Mouse (Mus musculus) gastrocnemius, postnatal 36 days (tissue): ENCODE data around the gene Iffo2. TPM values are rescaled to one million over a fixed set of nuclear protein-coding genes. Genes with fewer than 3 reads are reported as not detected.
"Not testable (repeated sequence)": the region's sequence is repeated elsewhere in the genome, so short reads cannot be mapped to it uniquely, and the experiment has no call there.

Experiments
- DNase-seq, 2 experiments: peaks; one replicate each; pipeline ENCODE4 v3.0.0; 2022
- intact Hi-C: fragments of 180-260 bp; cut with DNase I; formaldehyde crosslinking; loops from one replicate; pipeline ENCODE4 v1.15.1; 2025
- long read RNA-seq, 2 experiments: library from polyadenylated mRNA; stranded (forward); transcript quantifications; one replicate each; pipeline ENCODE4 v2.0.0; 2021
- total RNA-seq, 2 experiments: library from RNA; stranded (reverse); gene quantifications; 2 replicates each; pipeline ENCODE4 v1.2.3; 2021

The Iffo2 gene
- total RNA-seq: 1 to 10 TPM; 2.0 to 2.1 TPM
- long read RNA-seq, experiment 1: 0 reads
- long read RNA-seq, experiment 2: 0 reads

DNA sequence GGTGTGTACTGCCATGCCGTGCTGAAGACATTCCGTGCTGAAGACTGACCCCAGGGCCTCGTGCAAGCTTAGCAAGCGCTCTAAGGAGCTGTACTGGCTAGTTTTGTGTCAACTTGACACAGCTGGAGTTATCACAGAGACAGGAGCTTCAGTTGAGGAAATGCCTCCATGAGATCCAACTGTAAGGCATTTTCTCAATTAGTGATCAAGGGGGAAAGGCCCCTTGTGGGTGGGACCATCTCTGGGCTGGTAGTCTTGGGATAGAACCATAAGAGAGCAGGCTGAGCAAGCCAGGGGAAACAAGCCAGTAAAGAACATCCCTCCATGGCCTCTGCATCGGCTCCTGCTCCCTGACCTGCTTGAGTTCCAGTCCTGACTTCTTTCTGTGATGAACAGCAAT lies at the start of gene Iffo2:
Iffo2 (plus strand) TSS at position 301 of the 400 bp plus-strand sequence.
- intact Hi-C loops, DNase-seq: not testable (repeated sequence)

DNA sequence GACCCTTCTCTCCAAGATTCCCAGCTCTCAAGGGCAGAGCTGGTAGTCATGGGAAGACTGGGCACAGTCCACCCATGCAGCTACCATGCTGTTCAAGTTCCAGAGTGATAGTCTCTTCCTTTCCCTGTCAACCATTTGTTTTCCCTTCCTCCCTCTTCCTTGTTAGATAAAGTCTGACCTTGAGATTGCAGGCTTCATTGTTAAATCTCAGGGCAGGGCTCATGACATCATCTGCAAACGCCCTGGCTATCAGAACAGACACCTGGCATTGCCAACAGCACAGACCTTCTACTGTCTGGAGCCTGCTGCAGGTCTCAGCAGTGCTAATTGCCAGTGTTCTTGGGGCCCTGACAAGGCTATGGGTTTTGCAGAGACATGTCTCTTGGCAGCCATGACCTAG lies 48.9 kb upstream of the Iffo2 start:
- intact Hi-C loops: no loop called here
- no peak for DNase-seq

DNA sequence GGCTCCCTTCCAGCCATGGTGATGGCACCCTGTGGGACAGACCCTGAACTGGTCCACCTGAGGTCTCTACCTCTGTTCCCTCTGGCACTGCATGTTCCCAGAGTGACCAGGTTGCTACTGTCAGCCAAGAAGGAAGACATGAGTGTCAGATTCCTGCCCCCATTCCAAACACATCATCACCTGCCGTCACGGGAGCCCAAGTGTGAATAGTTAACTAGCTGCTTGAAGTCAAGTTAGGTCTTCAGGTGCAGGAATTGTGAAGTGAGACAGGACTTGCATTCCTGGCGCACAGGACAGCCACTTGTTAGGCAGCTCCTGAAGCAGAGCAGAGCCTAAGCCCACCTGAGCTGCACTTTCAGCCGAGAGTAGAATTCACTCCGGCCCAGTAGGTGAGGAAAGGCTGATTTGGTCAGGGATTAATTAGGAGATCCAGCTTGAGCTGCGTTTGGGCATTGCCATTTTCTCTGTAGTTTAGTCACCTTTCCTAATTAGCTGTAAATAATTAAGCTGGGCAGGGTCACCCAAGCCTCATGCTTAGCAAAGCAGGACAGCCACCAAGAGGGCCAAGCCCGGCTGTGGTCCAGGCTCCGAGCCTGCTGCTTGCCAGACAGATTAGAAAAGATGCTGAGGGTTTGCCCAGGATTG lies 46.8 kb upstream of the Iffo2 start:
- no peak for DNase-seq
- intact Hi-C loops: no loop called here

DNA sequence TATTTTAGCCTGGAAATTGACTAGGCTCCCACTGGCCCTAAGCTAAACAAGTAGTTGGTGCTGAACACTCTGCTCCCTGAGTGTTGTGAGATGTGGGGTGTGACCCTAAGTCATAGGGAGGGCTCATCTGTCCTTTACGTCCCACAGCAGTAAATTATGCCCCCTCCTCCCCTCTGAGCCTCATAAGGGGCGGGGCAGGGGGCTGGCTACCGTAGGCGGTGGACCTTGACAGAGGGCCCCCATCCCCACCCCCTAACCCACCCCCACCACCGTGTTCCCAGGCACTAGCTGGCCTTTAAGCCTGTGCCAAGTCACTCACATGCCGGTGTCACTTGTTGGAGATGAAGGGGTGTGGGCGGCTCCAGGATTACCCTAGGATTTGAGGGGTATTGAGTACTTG lies 45.9 kb upstream of the Iffo2 start:
- DNase-seq: no peak
- intact Hi-C loops: no loop called here

DNA sequence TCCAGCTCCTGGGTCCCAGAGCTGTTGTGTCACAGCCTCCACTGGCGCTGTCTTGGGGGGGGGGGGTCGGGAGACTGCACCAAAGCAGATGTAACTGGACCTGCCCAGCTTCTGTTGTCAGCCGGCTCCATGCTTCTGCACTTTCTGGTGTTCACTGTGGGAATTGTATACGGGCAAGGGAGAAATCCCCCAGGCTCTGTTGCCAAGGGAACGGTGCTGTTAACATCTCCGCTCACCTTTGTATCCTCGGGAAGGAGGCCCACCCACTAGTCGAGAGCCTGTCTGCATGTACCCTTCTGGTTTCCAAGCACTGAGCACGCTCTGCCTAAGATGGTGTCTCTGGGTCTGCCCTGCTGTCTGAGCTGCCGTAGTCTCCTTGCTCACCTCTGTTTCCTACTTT lies 43.3 kb upstream of the Iffo2 start:
- DNase-seq: no peak
- intact Hi-C loops: no loop called here

DNA sequence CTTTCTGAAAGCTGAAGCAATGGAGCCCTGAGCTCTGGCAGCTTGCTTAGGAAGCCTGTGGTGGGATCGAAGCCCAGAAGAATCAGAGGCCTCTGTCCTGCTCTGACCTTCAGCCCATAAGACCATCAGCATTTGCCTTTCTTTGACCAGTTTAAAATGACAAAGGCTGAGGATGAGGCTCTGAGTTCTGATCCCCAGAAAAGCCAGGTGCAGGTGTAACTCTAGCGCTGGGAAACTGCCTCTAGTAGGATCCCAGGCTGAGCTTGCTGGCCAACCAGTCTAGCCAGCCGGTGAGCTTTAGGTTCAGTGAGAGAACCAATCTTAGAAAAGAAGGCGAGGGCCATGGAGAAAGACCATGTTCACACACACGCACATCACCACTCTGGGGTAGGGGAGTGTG lies 42.0 kb upstream of the Iffo2 start:
- intact Hi-C loops: no loop called here
- DNase-seq: no peak

DNA sequence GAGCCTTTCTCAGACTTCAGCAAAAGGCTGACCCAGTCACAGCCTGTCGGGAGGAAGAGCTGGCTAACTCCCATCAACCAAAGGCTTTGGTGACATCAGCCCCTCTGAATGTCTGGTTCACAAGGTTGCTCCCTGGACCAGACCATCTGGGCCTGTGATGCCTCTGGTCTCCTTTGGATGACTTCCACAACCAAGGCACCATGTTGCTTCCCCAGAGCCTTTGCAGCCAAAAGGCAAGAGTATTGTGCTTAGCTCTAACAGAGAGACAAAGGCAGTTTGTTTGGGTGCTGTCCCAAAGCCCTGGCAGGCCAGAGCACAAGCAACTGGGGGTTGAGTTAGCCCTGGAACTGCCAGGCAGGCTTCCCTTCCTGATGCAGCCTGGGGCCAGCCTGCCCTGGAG lies 40.4 kb upstream of the Iffo2 start:
- no peak for DNase-seq
- intact Hi-C loops: loop anchor here (5.0 kb wide), 1 partner anchor 82 kb away; no protein-coding TSS in a partner anchor

DNA sequence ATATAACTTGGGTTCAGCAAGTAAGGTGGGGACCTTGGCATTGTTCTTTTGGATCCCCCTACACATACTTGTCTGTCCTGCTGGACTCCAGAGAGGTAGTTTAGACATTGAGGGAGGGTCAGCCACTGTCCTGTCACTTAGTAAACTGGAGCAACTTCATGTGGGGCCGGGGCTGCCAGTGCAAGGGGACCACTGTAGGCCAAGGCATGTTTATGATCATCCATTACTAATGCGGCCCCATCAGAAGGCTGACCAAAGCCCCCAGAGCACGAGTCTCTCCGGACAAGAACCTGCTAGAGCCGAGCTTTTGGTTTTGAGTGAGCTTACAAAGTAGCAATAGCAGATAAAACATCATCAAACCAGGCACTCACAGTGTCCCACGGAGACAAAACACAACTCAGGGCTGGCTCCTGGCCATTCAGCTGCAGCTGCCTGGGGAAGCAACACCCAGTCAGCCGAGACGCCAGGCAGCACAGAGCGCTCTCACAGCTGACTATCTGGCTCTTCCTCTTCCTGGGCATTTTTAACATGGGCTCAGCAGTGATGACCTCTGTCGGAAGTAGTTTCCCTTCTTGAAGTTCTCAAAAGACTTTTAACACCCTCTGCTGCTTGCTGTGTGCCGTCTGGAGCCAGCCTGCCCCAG lies 39.8 kb upstream of the Iffo2 start:
- DNase-seq: peak; percentile 53 to 70
- intact Hi-C loops: loop anchor here (5.0 kb wide), 1 partner anchor 82 kb away; no protein-coding TSS in a partner anchor

DNA sequence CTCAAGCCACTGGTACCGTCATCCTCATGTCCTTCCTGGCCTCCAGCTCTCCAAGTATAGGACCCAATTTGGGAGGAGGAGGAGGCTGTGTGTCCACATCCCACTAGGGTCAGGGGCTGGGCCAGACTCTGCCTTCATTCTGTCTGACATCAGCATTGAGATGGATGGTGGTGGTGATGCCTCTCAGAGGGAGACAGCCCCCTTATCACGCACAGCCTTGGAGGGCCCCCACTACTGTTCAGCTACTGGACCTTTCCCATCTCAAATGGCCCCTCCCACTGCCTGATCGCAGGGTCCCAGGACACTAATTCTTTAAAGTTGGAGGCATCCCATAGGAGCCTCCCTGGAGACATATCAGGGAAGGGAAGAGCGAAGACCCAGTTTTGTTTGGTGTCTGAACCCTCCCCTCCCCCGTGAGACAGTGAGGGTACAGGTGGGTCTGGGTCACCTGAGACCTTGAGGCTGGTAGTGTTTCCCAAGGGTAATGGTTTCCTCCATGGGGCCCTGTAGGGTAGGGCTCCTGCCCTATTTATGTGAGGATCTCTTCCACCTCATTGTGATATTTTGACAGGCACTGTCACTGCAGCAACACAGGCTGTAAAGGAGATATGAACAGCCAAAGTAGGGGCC lies 38.7 kb upstream of the Iffo2 start:
- DNase-seq: no peak
- intact Hi-C loops: loop anchor here (5.0 kb wide), 1 partner anchor 81 kb away; no protein-coding TSS in a partner anchor

DNA sequence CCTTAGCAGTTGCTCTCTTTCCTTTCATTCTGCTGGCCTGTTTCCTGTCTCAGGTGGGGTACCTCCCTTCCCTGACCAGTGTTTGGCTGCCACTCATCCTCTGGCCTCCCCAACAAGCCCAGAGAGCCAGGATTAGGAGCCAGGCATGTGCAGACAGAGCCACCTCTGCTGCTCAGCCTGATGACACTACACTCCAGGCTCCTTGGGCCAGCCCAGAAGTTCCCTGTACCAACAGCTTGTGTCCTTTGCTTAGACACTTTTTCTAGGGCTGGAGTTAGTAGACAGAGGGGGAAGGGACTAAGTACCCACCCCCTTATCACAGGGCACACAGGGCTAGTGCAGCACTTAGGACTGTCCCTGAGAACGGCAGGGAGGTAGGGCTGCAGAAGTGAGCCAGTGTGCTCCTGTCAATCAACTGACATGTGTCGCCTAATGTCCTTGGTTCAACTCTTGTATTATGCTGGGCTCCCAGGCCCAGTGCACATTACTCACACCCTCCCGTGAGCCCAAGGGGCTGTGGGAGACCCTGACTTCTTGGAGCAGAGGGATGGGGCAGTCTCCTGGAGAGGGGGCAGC lies 38.0 kb upstream of the Iffo2 start:
- DNase-seq: no peak
- intact Hi-C loops: loop anchor here (5.0 kb wide), 1 partner anchor 80 kb away; no protein-coding TSS in a partner anchor

DNA sequence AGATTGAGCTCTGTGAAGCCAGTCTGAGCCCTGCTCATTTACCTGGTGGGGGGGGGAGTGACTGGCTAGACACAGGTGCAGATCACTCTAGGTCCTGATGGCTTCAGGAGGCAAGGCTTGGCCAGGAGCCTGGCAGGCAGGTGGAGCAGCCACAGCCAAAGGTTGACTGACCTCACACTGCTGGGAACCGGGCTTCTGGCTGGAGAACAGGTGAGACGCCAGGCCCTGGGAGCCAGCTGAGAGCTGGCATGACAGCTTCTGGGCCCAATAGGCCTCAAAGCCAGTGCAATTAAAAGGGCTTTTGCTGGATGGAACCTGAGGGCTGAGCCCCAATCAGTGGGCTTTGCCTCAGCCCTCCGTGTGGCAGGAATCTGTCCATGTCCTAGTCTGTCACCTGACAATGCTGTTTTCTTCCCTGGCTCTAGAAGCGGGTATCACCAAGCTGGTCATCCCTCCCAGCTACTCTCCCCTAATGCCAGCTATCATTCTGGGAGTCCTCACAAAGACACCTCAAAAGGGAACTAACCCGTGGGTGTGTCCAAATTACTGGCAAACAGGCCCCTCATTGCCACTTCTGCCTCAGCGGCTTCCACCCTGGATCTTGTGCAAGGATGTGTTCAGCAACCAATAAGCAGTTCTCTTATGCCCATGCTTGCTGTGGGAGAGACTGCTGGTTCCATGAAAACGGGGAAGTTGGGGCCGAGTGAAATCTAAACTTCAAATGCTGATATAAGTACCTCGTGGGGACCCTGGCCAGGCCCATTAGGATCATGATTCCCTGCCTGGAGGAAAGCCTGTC lies 36.9 kb upstream of the Iffo2 start:
- intact Hi-C loops: loop anchor here (5.0 kb wide), 1 partner anchor 79 kb away; no protein-coding TSS in a partner anchor

DNA sequence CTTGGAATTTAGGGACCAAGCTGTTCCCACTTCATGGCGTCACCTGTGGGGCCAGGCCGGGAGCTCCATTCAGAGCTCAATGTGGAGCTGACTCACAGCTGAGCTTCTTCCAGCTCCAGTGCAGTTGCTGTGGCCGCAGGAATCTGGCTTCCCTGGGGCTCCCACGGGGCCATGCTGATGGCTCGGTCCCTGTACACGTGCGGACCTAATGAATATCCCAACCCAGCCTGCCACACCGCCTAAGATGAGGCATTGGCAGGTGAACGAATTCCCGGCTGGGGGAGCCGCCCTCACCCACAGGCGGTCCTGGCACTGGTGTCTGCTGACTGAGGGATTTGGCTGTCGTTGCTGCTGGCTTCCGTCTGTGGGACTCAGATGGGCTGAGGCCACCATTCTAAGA lies 29.5 kb upstream of the Iffo2 start:
- intact Hi-C loops: no loop called here
- peak; percentile 58 to 66 for DNase-seq

More for the DNA sequence above, 36.9 kb upstream of the Iffo2 start:
- no peak for DNase-seq

DNA sequence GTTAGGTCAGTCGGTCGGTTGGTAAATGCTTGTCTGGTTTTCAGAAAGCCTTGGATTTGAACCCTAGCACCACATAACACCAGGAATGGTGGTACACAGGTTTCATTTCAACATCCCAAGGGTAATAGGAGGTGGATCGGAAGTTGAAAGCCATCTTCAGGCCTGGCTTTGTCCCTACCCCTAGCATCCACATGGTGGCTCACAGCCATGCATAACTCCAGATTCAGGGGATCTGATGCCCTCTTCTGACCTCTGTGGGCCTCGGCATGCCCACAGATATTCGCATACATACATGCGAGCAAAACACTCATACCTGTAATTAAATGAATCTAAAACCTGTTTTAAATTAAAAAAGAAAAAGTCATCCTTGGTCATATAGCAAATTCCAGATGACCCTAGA lies 28.6 kb upstream of the Iffo2 start:
- no peak for DNase-seq
- intact Hi-C loops: no loop called here

DNA sequence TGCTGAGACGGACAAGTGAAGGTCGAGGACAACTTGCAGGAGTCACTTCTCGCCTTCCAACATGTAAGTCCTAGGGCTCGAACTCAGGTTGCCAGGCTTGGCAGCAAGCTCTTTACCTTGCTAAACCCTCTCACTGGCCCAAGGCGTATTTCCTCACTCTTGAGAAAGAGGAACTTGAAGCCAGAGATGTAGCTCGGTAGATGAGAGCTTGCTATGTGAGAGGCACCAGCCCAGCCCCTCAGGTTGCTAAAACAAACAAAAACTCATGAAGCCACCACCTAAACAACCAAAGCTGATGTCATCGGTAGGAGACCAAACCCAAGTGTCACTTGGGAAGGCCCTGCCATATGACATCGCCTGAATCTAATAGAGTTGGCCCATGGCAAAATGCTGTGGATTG lies 26.4 kb upstream of the Iffo2 start:
- DNase-seq: no peak
- intact Hi-C loops: no loop called here

DNA sequence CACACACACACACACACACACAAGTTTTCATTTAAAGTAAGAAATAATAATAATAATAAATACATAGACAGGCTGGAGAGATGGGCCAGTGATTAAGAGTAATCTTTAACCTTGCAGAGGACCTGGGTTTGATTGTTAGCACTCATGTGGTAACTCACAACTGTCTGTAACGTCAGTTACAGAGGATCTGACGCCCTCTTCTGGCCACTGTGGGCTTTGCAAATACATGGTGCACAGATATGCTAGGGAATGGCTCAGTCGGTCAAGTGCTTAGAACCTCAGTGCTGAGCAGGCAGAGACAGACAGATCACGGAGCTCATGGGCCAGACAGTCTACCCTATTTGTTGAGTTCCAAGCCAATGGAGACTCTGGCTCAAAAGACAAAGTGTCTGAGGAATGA lies 24.6 kb upstream of the Iffo2 start:
- intact Hi-C loops: no loop called here
- no peak for DNase-seq

DNA sequence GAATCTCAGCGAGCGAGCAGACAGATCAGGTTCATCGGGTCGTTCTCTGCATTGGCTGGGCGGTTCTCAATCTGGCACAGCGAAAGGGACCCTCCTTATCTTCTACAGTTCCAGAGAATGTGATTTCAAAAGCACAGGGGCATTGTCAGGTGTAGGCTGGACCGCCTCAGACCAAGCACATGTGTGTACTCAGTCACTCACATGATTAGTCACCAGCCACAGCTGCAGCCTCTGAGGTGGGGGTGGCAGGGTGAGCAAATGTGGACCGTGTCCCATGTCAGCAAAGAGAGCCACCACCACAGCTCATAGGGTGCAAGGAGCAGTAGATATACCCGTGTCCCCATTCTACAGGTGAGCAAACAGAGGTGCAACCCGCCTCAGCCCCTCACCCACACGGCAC lies 23.6 kb upstream of the Iffo2 start:
- intact Hi-C loops: no loop called here
- no peak for DNase-seq

DNA sequence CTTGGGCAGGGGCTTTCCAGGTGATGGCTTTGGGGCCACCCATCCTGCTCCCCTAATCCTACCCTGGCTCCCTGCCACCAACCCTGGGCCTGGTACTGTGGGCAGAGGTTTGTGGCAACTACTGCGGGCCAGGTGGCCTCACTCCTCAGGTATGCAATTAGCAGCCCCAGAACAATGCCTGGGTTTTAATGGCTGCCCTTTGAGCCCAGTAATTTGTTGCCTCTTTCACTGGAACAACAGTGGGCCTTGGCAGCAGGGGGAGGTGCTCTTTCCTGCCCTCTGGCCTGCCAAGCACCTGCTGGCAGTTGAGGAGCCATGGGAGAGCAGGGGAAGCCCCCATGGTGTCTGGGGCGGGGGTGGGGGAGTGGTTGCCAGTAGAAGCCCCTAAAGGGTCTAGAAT lies 21.3 kb upstream of the Iffo2 start:
- DNase-seq: no peak
- intact Hi-C loops: no loop called here

DNA sequence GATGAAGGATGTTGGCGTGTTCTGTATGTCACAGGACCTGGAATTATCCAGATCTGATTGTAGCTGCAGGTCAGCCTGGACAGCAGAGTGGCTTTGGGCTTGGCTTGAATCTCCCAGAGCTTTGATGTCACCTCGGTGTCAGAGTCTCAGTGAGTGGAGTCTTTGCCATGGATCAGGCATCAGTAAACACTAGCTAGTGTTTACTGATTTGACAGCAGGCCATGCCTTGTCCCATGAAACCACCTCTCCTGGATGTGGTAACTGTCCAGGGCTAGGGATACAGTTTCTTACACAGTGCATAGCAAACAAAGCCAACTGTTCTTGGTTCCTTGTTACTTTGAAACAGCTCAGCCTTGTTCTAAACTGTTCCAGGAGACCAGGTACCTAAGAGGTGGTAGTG lies 18.8 kb upstream of the Iffo2 start:
- intact Hi-C loops: no loop called here
- DNase-seq: no peak

DNA sequence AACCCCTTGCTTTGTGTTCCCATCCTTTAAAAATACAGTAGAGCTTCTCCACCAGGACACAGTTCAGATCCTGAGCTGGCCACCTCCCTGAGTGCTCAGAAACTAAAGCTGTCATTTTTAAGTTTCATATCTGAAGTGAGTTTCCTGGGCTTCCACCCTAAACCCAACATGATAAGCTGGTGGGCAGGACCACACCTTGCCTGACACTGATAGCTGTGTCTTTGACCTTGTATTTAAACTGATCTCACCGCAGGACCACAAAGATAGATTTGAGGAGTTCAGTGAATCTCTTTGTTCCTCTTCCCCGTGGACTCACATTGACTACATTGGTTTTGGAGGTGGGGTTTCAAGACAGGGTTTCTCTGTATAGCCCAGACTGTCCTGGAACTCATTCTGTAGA lies 17.4 kb upstream of the Iffo2 start:
- intact Hi-C loops: no loop called here

DNA sequence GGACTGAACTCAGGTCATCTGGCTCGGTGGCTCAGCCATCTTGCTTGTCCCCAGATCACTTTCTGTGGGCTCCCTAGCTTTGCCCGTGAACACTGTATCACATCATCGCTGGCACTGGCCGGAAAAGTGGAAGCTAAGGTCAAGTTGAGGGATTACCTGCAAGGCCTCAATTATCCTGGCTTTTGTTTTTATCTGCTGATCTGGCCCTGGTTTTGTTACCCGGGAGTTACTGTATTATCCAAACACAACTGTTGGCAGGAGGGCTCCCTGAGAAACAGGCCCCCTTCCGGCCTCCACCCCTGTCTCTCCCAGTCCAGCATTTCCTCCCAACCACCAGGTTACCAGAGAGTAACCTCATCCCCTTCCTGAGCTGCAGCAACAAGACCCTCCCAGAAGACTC lies 11.1 kb upstream of the Iffo2 start:
- DNase-seq: no peak
- intact Hi-C loops: no loop called here

More for the DNA sequence above, 17.4 kb upstream of the Iffo2 start:
- no peak for DNase-seq

DNA sequence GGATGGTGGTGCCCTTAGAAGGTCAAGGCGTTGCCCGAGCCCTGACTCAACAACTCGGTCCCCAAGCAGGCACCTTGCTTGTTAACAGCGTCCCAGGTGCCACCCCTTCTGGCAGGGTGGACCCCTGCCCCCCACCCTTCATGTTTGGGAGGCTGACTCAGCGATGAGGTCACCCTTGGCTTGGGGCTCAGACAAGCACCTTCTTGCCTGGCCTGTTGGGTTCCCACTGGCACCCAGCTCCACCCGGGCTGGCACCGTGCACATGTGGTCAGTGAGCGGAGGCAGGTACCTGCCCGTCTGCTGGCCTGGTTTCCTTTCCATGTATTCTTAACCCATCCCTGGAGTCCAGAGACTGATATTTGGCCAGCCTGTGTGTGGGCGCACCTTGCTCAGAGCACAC lies 8.4 kb upstream of the Iffo2 start:
- no peak for DNase-seq
- intact Hi-C loops: no loop called here
